Mouse (Mus musculus): ENCODE measurements around the gene Ran. TPM values are rescaled to one million over a fixed set of nuclear protein-coding genes. Genes with fewer than 3 reads are reported as not detected.

The Ran gene
- polyA plus RNA-seq, 1 experiment from 2014 or later = 933 TPM

DNA sequence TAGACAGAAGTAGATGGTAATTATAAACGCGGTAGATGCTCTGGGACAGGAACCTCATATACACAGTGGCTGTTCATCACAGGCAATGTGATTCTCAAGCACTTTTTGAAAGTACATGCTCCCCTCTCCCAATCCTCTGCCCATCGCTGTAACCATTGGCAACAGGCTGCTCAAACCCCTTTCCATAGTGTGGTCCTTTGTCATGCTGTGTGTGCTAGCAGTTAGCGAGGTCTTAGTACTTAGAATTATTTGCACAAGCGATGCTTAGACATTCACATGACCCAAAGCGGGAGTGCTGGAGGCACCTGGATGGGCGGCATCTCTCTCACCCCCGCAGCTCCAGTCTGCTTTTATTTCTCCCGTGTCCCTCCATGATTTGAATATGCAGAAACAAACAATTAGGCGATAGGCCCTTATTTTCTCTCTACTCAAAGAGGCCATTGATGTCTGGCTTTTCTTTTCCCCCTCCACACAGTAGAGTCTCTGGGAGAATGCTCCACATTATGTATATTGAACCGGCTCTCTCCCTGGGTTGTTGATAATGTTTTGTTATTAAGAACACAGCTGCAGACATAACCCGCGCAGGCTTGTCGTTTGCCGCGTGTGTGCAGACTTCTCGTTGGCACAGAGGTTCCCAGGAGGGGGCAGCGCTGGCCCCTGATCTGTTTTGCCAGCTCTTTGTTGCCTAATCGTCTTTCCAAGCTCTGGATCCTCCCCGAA lies 32.9 kb downstream of the Ran start:
- Histone ChIP-seq H3K4me1 (peaks cover 7% of the 10 kb centered on the region; the same call in 1 of the 2 replicates), H3K27me3 (ENCODE audit: low read depth, poor library complexity, severe bottlenecking) (peaks cover 5% of the 10 kb centered on the region; the same call in 1 of the 2 replicates), H3K36me3 (no peaks in the 10 kb centered on the region), H3K4me3 (no peak overlapping the region), H3K9me3 (replicated peaks) (no peaks in the 10 kb centered on the region), H3K27ac (no peak overlapping the region)
- WGBS = 52% methylated on average over 20 of the region's 20 CpGs
- DNase-seq (ENCODE audit: low spot score) = no peak

DNA sequence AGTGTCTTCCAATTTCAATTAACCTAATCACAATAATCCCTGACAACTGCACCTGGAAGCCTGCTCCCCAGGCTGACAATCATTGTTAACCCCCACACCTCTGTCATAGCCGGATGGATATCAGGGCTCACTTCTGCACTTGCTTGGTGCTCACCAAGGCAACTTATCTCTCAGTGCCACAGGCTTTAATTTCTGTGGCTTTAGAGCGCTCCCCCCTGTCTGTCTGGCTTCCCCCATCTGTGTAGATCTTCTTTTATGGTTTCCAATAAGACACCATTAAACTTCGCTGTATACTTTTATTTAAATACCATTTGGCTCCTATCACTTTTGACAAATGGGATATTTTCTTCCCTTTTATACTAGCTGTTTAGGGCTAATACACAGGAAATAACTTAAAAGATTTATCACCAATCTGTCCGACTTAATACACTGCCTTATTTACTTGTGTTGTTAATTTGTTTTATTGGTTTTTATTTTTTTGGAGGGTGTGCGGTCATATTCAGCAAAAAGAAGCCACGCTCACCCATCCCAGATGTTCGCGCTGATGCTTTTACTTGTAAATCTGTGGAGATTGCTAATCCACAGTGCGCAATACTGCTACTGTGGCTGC lies 34.9 kb downstream of the Ran start:
- DNase-seq (ENCODE audit: low spot score) = no peak
- H3K27ac ChIP-seq = no peak overlapping the region
- 81% methylated on average over 9 of the region's 9 CpGs for WGBS
- no peaks in the 10 kb centered on the region for H3K9me3 ChIP-seq (replicated peaks)
- H3K4me3 ChIP-seq = no peak overlapping the region
- H3K36me3 ChIP-seq = no peaks in the 10 kb centered on the region
- peaks cover 5% of the 10 kb centered on the region; the same call in 1 of the 2 replicates for H3K27me3 ChIP-seq (ENCODE audit: low read depth, poor library complexity, severe bottlenecking)
- peaks cover 4% of the 10 kb centered on the region; the same call in 1 of the 2 replicates for H3K4me1 ChIP-seq

DNA sequence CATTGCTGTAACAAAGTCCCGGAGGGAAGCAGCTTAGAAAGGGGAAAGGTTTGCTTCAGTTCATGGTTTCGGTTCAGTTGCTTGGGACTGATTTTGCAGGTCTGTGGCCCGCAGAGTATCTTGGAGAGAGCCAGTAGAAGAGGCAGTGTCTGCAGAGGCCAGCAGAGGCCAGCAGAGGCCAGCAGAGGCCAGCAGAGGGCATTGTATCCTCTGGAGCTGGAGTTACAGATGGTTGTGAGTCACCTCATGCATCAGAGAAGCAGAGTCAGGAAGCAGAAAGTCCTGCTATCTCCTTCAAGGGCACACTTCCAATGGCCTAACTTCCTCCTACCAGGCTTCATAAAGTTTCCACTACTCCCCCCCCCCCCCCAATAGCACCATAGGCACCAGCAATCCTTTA lies 39.2 kb downstream of the Ran start:
- H3K27me3 ChIP-seq (ENCODE audit: low read depth, poor library complexity, severe bottlenecking) = peaks cover 30% of the 10 kb centered on the region
- H3K36me3 ChIP-seq = no peaks in the 10 kb centered on the region
- H3K4me1 ChIP-seq = peaks cover 10% of the 10 kb centered on the region
- no peak for DNase-seq (ENCODE audit: low spot score)
- no peaks in the 10 kb centered on the region for H3K9me3 ChIP-seq (replicated peaks)
- WGBS = 83% methylated on average over 3 of the region's 3 CpGs
- H3K4me3 ChIP-seq = no peak overlapping the region
- H3K27ac ChIP-seq = no peak overlapping the region

DNA sequence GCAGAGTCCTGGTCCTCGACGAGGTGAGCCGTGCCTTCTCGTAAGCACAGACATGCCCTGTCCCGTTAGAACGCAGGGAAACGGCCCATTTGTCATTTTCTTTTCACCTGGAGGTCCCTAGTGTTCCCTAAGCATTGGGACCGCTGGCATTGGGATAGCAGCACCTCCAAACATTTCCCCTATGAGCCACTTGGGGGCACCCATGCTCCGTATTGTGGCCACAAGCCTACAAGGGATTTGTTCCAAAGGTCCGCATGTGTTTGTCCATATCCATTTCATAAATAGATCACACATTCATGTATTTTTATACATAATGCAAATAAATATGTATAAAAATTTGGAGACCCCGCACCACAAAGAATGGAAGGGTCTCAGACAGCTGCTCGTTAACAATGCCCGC lies 41.7 kb downstream of the Ran start:
- no peak overlapping the region for H3K4me3 ChIP-seq
- DNase-seq (ENCODE audit: low spot score) = peak; percentile 70
- H3K27ac ChIP-seq = no peak overlapping the region
- no peaks in the 10 kb centered on the region for H3K9me3 ChIP-seq (replicated peaks)
- peaks cover 15% of the 10 kb centered on the region for H3K4me1 ChIP-seq
- H3K27me3 ChIP-seq (ENCODE audit: low read depth, poor library complexity, severe bottlenecking) = peaks cover 26% of the 10 kb centered on the region
- no peaks in the 10 kb centered on the region for H3K36me3 ChIP-seq
- WGBS = 24% methylated on average over 13 of the region's 13 CpGs

DNA sequence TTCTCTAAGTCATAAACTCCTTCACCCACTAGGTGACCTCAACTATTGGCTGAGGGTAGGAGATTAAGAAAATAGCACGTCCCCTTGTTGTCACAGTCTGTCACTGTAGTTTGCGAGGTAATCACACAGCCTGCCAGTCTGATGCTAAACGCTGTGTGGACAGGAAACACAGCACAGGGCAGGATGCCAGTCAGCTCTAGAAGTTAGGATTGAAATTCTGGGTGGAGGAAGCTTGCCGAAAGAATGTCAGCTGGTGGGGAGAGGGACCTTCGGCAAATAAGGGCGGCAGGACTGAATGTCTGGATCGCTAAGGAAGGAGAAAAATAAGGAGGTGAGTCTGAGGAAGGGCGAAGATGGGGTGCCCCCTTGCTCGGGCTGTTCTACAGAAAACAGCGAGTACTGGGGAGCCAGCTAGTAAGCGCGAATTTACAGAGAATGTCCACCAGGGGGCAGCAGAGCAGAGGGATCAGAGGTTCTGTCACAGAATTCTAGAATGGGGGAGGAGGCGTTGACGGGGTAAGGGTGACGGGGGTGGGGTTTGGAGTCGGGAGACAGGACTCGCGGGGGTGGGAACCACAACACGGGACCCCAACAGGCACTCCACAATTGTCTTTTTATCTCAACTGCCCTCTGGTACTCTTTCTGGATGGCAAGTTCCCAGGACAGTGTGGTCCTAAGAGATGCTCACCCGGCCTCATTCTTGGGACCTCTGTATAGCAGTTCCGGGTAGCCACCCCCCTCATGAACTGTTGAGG lies 43.3 kb downstream of the Ran start:
- DNase-seq (ENCODE audit: low spot score) = peak; percentile 90
- Histone ChIP-seq H3K4me1 (peaks cover 16% of the 10 kb centered on the region), H3K4me3 (peak overlapping the region; percentile 31), H3K9me3 (replicated peaks) (no peaks in the 10 kb centered on the region), H3K36me3 (no peaks in the 10 kb centered on the region), H3K27ac (no peak overlapping the region), H3K27me3 (ENCODE audit: low read depth, poor library complexity, severe bottlenecking) (peaks cover 28% of the 10 kb centered on the region)
- WGBS = 14% methylated on average over 21 of the region's 21 CpGs

DNA sequence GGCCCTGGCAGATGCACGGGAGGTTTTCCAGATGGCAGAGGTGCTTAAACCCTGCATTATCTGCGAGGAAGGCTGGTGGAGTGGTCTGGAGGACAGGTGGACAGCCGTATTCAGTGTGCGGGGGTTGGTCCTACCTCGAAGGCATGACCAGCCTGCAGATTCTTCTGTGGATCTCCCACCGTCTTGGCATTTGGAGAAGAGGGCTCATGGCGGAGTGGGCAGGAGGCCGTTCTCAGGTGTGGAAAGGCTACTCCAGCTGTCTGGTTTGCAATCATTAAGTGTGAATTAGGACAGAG lies 43.9 kb downstream of the Ran start:
- no peak overlapping the region for H3K27ac ChIP-seq
- peaks cover 16% of the 10 kb centered on the region for H3K4me1 ChIP-seq
- no peaks in the 10 kb centered on the region for H3K36me3 ChIP-seq
- H3K9me3 ChIP-seq (replicated peaks) = no peaks in the 10 kb centered on the region
- 45% methylated on average over 8 of the region's 8 CpGs for WGBS
- DNase-seq (ENCODE audit: low spot score) = peak; percentile 38
- peak overlapping the region; percentile 31; the same call in 1 of the 2 replicates for H3K4me3 ChIP-seq
- peaks cover 29% of the 10 kb centered on the region for H3K27me3 ChIP-seq (ENCODE audit: low read depth, poor library complexity, severe bottlenecking)

DNA sequence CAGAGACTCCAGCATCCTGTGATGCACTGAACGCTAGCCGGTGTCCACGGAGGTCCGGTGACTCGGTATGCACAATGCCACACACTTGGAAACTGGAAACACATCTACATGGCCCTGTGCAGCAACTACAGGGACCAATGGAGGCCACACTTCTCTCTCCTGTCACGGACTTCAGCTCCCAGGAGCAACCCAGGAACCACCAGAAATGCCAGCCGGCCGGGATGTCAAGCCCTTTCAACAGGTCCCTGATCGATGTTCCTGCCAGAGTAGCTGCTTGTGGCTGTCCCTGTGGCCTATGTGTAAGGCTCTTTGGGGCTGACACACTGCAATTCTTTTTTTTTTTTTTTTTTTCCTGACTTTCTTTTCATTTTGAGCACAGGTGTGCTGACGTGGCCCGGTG lies 44.3 kb downstream of the Ran start:
- H3K4me3 ChIP-seq = no peak overlapping the region
- DNase-seq (ENCODE audit: low spot score) = no peak
- H3K27me3 ChIP-seq (ENCODE audit: low read depth, poor library complexity, severe bottlenecking) = peaks cover 29% of the 10 kb centered on the region
- H3K9me3 ChIP-seq (replicated peaks) = no peaks in the 10 kb centered on the region
- H3K4me1 ChIP-seq = peaks cover 16% of the 10 kb centered on the region
- H3K36me3 ChIP-seq = no peaks in the 10 kb centered on the region
- no peak overlapping the region for H3K27ac ChIP-seq
- 73% methylated on average over 11 of the region's 11 CpGs for WGBS

DNA sequence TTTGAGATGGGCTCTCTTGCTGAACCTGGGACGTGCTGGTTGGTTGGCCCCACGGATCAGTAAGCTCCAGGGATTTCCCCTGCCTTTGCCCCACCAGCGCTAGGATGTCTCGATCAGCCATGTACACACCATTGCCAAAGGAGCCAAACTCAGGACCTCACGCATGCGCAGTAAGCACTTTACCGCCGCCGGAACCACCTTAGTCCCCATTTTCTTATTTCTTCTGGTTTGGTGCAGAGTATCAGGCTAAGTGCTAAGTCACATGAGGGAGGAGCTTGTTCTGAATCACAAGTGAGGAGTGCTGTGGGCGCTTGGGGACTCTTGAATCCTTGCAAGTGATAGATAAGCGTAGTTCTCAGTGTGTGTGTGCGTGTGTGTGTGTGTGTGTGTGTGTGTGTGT lies 45.4 kb downstream of the Ran start:
- Histone ChIP-seq H3K36me3 (no peaks in the 10 kb centered on the region), H3K27me3 (ENCODE audit: low read depth, poor library complexity, severe bottlenecking) (peaks cover 28% of the 10 kb centered on the region), H3K27ac (no peak overlapping the region), H3K4me3 (no peak overlapping the region), H3K4me1 (peaks cover 16% of the 10 kb centered on the region), H3K9me3 (replicated peaks) (no peaks in the 10 kb centered on the region)
- no peak for DNase-seq (ENCODE audit: low spot score)
- 83% methylated on average over 12 of the region's 12 CpGs for whole genome bisulfite sequencing

DNA sequence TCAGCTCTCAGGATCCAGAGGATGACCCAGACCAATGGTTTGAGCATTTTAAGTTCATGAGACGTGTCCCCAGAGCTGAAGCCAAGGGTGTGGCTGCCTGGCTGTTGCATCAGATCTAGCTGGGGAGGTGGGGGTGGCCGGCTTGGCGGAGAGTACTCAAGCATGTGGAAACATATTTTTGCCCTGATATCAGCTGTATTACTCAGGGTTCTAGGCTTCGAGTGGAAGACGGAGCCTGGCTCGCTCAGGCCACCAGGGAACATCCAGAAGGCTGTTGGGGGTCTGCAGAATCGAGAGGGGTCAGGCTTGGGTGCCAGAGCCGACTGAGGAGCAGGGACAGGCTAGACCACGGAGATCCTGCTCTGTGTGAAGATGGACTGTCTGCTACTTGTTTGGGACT lies 46.1 kb downstream of the Ran start:
- no peaks in the 10 kb centered on the region for H3K36me3 ChIP-seq
- peaks cover 16% of the 10 kb centered on the region for H3K4me1 ChIP-seq
- no peak for DNase-seq (ENCODE audit: low spot score)
- H3K9me3 ChIP-seq (replicated peaks) = no peaks in the 10 kb centered on the region
- peaks cover 21% of the 10 kb centered on the region for H3K27me3 ChIP-seq (ENCODE audit: low read depth, poor library complexity, severe bottlenecking)
- WGBS = 83% methylated on average over 9 of the region's 9 CpGs
- H3K27ac ChIP-seq = no peak overlapping the region
- no peak overlapping the region for H3K4me3 ChIP-seq

DNA sequence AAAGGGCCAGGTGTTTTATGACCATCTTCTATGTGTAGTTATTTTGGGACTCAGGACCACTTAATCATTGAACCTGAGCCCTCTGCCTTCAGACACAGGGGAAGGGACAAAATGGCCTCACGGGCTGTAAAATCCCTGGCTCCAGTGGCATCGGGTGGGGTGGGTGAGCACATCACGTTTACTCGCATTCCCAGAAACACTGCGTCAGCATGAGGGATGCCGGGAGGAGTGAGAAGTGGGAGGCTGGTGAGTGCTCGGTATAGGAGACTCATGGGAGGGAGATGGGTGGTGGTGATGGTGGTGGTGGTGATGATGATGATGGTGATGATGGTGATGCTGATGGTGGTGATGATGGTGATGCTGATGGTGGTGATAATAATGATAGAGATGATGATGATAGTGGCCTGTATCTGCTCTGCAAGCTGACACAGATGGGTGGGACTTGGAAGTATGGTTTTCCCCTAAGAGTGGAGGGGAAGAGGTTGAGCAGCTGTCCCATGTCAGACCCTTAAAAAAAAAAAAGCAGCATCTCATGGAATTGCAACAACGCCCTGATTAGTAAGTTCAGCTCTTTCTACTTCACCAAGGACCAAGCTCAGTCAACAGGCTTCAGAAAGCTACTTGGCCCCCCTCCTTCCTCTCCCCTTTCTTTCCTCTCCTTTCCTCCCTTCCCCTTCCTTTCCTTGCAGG lies 46.8 kb downstream of the Ran start:
- Histone ChIP-seq H3K9me3 (replicated peaks) (no peaks in the 10 kb centered on the region), H3K36me3 (no peaks in the 10 kb centered on the region), H3K27me3 (ENCODE audit: low read depth, poor library complexity, severe bottlenecking) (peaks cover 16% of the 10 kb centered on the region), H3K4me3 (no peak overlapping the region), H3K4me1 (peaks cover 18% of the 10 kb centered on the region), H3K27ac (no peak overlapping the region)
- 84% methylated on average over 8 of the region's 8 CpGs for WGBS
- no peak for DNase-seq (ENCODE audit: low spot score)

DNA sequence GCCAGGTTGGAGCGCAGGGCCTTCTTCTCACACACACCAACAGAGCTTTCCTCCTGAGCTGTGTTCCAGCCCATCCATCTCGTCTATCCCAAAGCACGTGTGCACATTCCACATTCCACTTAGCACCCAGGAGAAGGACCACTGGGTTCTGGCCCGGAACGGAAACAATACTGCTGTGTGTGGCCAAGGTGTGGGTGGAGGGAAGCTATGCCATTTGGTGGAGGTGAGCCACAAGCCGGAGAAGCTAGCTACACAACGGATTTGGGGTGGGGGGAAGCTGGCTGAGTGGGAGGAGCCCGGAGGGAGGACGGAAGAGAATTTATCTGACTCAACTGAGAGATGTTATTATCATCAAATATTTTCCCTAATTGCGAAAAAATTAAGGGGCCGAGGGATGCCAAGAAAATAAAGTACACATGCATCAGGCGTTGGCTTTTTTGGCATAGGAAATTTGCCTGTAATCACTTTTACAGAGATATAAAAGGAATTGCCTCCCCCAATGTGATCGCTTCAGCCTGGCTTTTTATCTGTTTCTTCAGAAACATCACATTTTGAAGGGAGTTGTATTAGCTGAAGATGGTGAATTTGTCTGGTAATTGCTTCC lies 47.5 kb downstream of the Ran start:
- 80% methylated on average over 13 of the region's 13 CpGs for WGBS
- peaks cover 18% of the 10 kb centered on the region for H3K4me1 ChIP-seq
- H3K27me3 ChIP-seq (ENCODE audit: low read depth, poor library complexity, severe bottlenecking) = peaks cover 10% of the 10 kb centered on the region
- no peak overlapping the region for H3K4me3 ChIP-seq
- H3K9me3 ChIP-seq (replicated peaks) = no peaks in the 10 kb centered on the region
- H3K36me3 ChIP-seq = no peaks in the 10 kb centered on the region
- no peak for DNase-seq (ENCODE audit: low spot score)
- H3K27ac ChIP-seq = no peak overlapping the region

DNA sequence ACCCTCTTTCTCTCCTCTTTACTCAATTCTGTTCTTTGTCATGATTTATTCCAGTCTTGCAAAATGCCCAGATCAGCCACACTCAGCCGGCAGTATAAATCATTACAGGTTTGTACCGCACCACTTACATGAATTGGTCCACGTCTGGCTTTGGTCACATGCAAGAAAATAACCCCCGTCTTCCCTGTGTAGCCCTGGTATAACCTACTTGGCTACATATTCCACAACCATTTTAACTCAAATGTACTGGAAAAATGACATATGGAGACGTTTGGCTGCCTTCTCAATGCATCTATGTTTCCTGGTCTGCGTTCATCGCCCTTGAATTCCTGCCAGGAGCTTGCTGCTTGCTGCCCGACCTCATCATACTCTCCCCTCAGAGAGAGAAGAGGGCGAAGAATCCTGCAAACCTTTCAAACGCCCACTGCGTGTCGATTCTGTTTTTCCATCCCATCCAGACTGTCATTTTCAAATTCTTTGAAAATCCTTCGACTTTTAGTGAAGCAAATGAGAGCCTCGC lies 52.0 kb downstream of the Ran start:
- WGBS = 87% methylated on average over 14 of the region's 14 CpGs

More for the DNA sequence above, 52.0 kb downstream of the Ran start:
- no peak for DNase-seq (ENCODE audit: low spot score)
- no peaks in the 10 kb centered on the region for H3K9me3 ChIP-seq (replicated peaks)
- 0 out of 2 replicates have a peak, but pooled peaks cover 6% of the 10 kb centered on the region for H3K4me1 ChIP-seq
- H3K36me3 ChIP-seq = no peaks in the 10 kb centered on the region
- no peak overlapping the region for H3K4me3 ChIP-seq
- H3K27me3 ChIP-seq (ENCODE audit: low read depth, poor library complexity, severe bottlenecking) = 0 out of 2 replicates have a peak, but pooled peaks cover 6% of the 10 kb centered on the region
- H3K27ac ChIP-seq = no peak overlapping the region

Data from limb, embryonic 10.5 days (tissue).